Comparison of ENCODE assay signal across 8 mouse cellular contexts in the genomic region with DNA sequence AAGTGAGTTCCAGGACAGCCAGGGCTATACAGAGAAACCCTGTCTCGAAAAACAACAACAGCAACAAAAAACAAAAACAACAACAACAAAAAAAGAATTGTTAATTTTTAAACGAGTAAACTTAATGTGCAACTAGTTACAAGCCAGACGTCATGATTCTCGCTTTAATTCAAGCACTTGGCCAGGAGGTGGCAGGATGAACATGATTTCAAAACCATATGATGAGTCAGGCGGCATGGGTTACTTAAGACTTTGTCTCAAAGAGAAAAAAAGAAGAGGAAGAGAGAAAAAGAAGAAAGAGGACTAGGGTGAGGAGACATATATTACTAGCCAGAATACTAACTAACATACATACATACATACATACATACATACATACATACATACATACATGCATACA. TPM values are rescaled to one million over a fixed set of nuclear protein-coding genes. Genes with fewer than 3 reads are reported as not detected.
A peak's percentile ranks its signal among the peaks of the same experiment; 100 is the strongest.
DNase-seq lines count a peak whose midpoint lies in the region; ATAC-seq and TF ChIP-seq lines count a peak whose summit lies in the region.

No protein-coding gene starts in this region.

- ATAC-seq in neural tube, embryonic 15.5 days (ENCODE audit: low FRiP score) = no peak

- no peaks in the 10 kb centered on the region for H3K36me3 ChIP-seq in spleen, adult 2 months (ENCODE audit: control insufficient read depth, insufficient read depth, low read length)
- H3K36me3 ChIP-seq in neural tube, embryonic 15.5 days = no peaks in the 10 kb centered on the region

- H3K4me3 ChIP-seq in spleen, adult 2 months (ENCODE audit: extremely low read depth, insufficient read depth, insufficient read length) = no peak overlapping the region
- no peak overlapping the region for H3K4me3 ChIP-seq in neural tube, embryonic 15.5 days (replicated peaks)

- WGBS in spleen, adult 2 months = 55% methylated on average over 5 of the region's 5 CpGs
- 90% methylated on average over 5 of the region's 5 CpGs for WGBS in neural tube, embryonic 15.5 days

- H3K9ac ChIP-seq in neural tube, embryonic 15.5 days (replicated peaks) = no peak overlapping the region

- H3K27me3 ChIP-seq in spleen, adult 2 months (ENCODE audit: control insufficient read depth, insufficient read depth, low read length) = no peaks in the 10 kb centered on the region
- no peaks in the 10 kb centered on the region for H3K27me3 ChIP-seq in neural tube, embryonic 15.5 days (replicated peaks)

- no peak overlapping the region for H3K4me2 ChIP-seq in neural tube, embryonic 15.5 days

- TF ChIP-seq CTCF in spleen, adult 2 months (IDR thresholded peaks at IDR 0.05; ENCODE audit: extremely low read depth, insufficient read depth, insufficient read length, insufficient replicate concordance) = peak; percentile 5; the same call in 1 of the 2 replicates

- no peak for TF ChIP-seq POLR2A in spleen, adult 2 months (IDR thresholded peaks at IDR 0.05; ENCODE audit: low read depth, low read length)

- no peaks in the 10 kb centered on the region for H3K4me1 ChIP-seq in spleen, adult 2 months (ENCODE audit: control insufficient read depth, insufficient read depth, insufficient read length)
- no peaks in the 10 kb centered on the region for H3K4me1 ChIP-seq in neural tube, embryonic 15.5 days

- H3K9me3 ChIP-seq in neural tube, embryonic 15.5 days (replicated peaks) = no peaks in the 10 kb centered on the region

- no peak overlapping the region for H3K27ac ChIP-seq in spleen, adult 2 months (ENCODE audit: insufficient read depth, low read length)
- H3K27ac ChIP-seq in neural tube, embryonic 15.5 days (replicated peaks) = no peak overlapping the region

- DNase-seq in heart, adult 18-20 months = peak; percentile 24 to 26
- DNase-seq in heart, adult 9 months (ENCODE audit: low spot score in 2 of 2) = no peak
- peak; percentile 31 to 37 for DNase-seq in spleen, adult 2 months (ENCODE audit: low read depth in 1 of 2, low spot score in 2 of 2)
- DNase-seq in spleen, adult 12 weeks (ENCODE audit: low spot score) = no peak
- peak; percentile 26 to 27 for DNase-seq in cerebellum, postnatal 14 days
- peak; percentile 82 for DNase-seq in naive thymus-derived CD4-positive, alpha-beta T cell, adult 2 months (ENCODE audit: low read depth)
- no peak for DNase-seq in kidney, adult 11 months

RNA-seq across cellular contexts. Expression of a gene that starts 40.1 kb away (rescaled TPM):
- total RNA-seq in heart, adult 18-20 months (2021) = 10 to 100 TPM; 19.7 to 20.9 TPM
- polyA plus RNA-seq in spleen, adult 2 months (2012; rRNA removed) = 47.2 and 58.4 TPM in 2 replicates
- 35.9 and 36.5 TPM in 2 replicates for polyA plus RNA-seq in neural tube, embryonic 15.5 days (2015; fragmentation: Nextera tagmentation; extraction: Ambion mirVana)

Comparison
In these comparisons a context has a peak if more than half of its experiments do, and no peak if none do; other contexts are left out.
1. DNase-seq: peak in heart, adult 18-20 months (2 of 2), spleen, adult 2 months (2 of 2), cerebellum, postnatal 14 days (2 of 2) and naive thymus-derived CD4-positive, alpha-beta T cell, adult 2 months (single experiment); none in heart, adult 9 months (0 of 2), spleen, adult 12 weeks (single experiment) and kidney, adult 11 months (single experiment).